Mouse (Mus musculus): Measurements from ENCODE around the gene Gm8947.
"Not testable (repeated sequence)": the region's sequence is repeated elsewhere in the genome, so short reads cannot be mapped to it uniquely, and the experiment has no call there.

Gene Gm8947

GRCm38 (mm10) chr1:151180167-151180566 lies 12.0 kb upstream of the Gm8947 start:
- no peak for DNase-seq (ENCODE audit: low spot score in 2 of 2)

DNA sequence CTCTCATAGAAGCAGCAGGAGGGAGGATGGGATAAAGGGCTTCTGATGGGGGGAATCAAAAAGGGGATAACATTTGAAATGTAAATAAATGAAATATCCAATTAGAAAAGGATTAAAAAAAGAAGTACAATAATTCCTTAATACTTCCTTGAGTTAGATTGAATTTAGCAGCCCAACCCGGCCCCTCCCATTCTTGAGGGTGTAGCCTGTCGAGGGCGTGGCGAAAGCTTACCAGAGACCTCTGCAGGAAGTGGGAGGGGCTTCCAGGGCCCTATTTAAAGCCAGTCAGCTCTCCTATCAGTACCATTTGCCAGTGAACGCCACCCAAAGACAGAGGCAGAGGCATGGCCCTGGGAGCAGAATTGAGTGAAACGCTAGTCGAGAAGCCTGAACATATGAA lies 9.9 kb upstream of the Gm8947 start, which contains the start of gene Gm47985:
TSS of gene Gm47985 (plus strand) at position 272 of the 400 bp plus-strand sequence.
- DNase-seq (ENCODE audit: low spot score in 2 of 2): not testable (repeated sequence)

DNA sequence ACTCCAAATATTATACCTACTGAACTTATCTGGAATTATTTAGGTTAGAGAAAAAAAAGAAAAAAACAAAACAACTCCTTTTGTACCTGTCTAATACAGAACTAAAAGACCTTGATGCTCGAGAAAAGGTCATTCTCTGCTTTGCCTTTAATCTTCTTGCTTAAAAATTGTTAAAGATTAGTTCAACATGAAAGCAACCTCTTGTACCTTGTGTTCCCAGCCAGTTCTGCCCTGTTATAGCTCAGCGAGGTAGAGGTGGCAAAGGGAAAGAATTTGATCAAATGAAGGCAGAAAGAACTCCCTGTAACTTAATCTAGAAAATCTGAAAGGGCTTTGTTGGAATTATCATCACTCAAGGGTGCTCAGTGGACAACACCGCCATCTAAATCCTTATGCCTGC lies 6.0 kb upstream of the Gm8947 start:
- DNase-seq (ENCODE audit: low spot score in 2 of 2): not testable (repeated sequence)

GRCm38 (mm10) chr1:151186879-151187424 lies 5.2 kb upstream of the Gm8947 start:
- not testable (repeated sequence) for DNase-seq (ENCODE audit: low spot score in 2 of 2)

- no peak for DNase-seq (ENCODE audit: low spot score in 2 of 2)
Observed at GRCm38 (mm10) chr1:151188469-151188868, 3.7 kb upstream of the Gm8947 start.

DNA sequence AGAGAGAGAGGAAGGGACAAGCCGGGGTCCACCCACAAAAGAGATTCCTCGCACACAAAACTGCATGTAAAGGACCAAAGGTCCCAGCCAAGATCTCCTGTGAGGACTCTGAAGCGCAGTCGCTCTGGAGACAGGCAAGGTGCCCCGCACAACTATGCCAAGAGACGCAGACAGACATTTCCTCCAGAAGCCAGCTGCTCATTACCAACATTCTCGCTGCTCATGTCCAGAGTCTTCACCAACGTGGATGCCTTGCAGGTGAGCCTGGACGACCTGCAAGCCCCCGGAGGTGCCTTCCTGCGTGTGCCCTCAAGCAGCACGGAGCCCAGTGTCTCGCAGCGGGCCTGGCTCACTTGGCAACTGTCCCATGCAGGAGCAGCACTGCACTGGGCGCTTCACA lies 563 bp downstream of the Gm8947 start:
- DNase-seq (ENCODE audit: low spot score in 2 of 2): not testable (repeated sequence)

DNA sequence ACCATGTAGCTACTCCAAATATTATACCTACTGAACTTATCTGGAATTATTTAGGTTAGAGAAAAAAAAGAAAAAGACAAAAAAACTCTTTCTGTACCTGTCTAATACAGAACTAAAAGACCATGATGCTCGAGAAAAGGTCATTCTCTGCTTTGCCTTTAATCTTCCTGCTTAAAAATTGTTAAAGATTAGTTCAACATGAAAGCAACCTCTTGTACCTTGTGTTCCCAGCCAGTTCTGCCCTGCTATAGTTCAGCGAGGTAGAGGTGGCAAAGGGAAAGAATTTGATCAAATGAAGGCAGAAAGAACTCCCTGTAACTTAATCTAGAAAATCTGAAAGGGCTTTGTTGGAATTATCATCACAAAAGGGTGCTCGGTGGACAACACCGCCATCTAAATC lies 3.8 kb downstream of the Gm8947 start:
- not testable (repeated sequence) for DNase-seq (ENCODE audit: low spot score in 2 of 2)

DNA sequence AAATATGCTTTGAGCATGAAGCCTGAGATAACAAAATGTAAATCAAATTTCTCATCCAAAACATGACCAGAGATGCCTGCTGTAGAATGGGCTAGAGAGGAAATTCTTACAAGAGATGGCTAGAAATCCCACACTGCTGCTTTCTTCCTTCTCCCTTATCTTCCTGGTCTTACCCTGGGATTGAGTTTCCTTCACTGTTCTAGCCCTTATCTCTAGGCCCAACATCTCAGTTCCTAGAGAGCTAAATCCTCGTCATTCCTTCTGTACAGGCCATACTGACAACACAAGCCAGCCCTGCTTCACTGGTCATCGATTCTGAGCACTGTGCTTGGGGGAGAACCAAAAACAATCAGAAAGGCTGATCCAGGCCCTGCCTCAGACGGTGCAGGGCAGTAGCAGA lies 4.5 kb downstream of the Gm8947 start:
- not testable (repeated sequence) for DNase-seq (ENCODE audit: low spot score in 2 of 2)

GRCm38 (mm10) chr1:151198120-151198519 lies 5.9 kb downstream of the Gm8947 start, which contains the start of gene Gm47995:
Gm47995 (plus strand) TSS chr1:151198448.
- DNase-seq (ENCODE audit: low spot score in 2 of 2): not testable (repeated sequence)

DNA sequence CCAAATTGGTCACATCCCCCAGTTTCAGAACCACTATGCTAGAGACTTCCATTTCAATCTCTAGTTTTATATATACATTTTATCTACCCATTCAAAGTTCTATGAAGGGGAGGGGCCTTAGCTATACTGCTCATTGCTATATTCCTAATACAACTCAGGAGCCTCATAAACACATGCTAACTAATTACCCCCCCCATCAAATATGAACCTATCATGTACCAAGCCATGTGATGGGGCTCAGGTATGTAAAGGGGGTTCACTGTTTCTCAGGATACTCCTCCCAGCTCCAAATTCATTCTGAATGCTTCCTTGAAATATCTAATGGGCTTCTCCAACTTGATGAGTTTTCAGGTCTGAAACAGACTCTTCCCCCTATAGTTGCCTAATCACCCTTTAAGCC lies 8.4 kb downstream of the Gm8947 start:
- not testable (repeated sequence) for DNase-seq (ENCODE audit: low spot score in 2 of 2)

DNA sequence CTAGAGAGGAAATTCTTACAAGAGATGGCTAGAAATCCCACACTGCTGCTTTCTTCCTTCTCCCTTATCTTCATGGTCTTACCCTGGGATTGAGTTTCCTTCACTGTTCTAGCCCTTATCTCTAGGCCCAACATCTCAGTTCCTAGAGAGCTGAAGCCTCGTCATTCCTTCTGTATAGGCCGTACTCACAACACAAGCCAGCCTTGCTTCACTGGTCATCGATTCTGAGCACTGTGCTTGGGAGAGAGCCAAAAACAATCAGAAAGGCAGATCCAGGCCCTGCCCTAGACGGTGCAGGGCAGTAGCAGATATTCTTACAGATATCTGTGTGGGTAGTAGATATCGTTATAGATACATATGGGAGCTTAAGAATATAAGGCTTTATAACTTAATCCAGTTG lies 10.6 kb downstream of the Gm8947 start:
- DNase-seq (ENCODE audit: low spot score in 2 of 2): not testable (repeated sequence)

DNA sequence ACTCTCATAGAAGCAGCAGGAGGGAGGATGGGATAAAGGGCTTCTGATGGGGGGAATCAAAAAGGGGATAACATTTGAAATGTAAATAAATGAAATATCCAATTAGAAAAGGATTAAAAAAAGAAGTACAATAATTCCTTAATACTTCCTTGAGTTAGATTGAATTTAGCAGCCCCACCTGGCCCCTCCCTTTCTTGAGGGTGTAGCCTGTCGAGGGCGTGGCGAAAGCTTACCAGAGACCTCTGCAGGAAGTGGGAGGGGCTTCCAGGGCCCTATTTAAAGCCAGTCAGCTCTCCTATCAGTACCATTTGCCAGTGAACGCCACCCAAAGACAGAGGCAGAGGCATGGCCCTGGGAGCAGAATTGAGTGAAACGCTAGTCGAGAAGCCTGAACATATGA lies 11.6 kb downstream of the Gm8947 start, which contains the start of gene 3110040M04Rik:
TSS of gene 3110040M04Rik (plus strand) at position 304 of the 400 bp plus-strand sequence.
- DNase-seq (ENCODE audit: low spot score in 2 of 2): not testable (repeated sequence)

- not testable (repeated sequence) for DNase-seq (ENCODE audit: low spot score in 2 of 2)
Observed at GRCm38 (mm10) chr1:151208493-151208892, 16.3 kb downstream of the Gm8947 start.

DNA sequence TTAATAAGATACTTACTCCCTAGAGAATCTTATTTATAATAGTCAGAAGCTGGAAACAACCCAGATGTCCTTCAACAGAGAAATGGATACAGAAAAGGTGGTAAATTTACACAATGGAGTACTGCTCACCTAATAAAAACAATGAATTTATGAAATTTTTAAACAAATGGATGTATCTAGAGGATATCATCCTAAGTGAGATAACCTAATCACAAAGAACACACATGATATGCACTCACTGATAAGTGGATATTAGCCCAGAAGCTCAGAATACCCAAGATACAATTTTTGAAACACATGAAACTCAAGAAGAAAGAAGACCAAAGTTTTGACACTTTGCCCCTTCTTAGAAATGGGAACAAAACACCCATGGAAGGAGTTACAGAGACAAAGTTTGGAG lies 16.8 kb downstream of the Gm8947 start:
- not testable (repeated sequence) for DNase-seq (ENCODE audit: low spot score in 2 of 2)

DNA sequence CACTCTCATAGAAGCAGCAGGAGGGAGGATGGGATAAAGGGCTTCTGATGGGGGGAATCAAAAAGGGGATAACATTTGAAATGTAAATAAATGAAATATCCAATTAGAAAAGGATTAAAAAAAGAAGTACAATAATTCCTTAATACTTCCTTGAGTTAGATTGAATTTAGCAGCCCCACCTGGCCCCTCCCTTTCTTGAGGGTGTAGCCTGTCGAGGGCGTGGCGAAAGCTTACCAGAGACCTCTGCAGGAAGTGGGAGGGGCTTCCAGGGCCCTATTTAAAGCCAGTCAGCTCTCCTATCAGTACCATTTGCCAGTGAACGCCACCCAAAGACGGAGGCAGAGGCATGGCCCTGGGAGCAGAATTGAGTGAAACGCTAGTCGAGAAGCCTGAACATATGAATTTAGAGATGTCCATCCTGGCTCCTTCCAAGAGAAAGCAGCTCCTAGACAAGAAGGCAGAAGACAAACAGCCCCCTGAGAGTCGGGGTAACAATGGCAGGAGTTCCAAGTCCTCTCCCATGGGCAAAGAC lies 17.7 kb downstream of the Gm8947 start, which contains the start of gene Gm47996:
TSS of gene Gm47996 (plus strand) at position 308 of the 532 bp plus-strand sequence.
- peak; percentile 13 to 24 for DNase-seq (ENCODE audit: low spot score in 2 of 2)

DNA sequence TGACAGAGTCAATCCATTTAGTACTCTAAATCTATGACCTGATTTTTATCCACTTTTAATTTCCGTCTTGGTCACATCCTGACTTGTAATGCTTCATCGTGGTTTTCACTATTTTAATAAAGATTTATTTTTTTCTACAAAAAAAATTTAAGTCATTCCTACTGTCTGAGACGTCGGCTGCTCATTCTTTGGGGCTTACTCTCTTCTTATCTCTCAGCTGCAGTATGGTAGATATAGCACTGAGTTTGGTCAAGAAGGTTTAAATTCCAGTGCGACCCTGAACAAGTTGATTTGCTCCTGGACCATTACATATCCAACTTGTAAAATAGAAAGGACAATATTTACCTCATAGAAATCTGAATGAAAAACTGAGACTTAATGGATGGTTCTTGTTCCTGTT lies 19.5 kb downstream of the Gm8947 start:
- not testable (repeated sequence) for DNase-seq (ENCODE audit: low spot score in 2 of 2)

- no peak for DNase-seq (ENCODE audit: low spot score in 2 of 2)
Observed at GRCm38 (mm10) chr1:151214862-151215261, 22.7 kb downstream of the Gm8947 start.

DNA sequence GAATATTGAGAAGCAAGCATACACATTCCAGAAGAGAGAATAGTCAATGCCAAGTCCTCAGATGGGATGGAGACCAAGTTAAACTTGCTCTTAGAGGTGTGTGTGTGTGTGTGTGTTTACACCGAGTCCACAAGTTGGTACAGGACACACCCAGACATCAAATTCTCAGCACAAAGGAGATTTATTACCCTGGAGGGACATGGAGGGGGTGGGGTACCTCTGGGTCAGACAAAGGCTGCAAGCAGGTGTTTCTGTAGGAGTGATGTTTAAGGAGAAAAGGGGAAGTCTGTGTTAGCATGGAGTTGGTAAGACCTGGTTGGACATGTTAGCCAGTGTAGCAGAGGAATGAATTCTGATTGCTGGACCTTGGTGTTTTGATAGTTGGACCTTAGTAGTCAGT lies 23.8 kb downstream of the Gm8947 start:
- no peak for DNase-seq (ENCODE audit: low spot score in 2 of 2)

- DNase-seq (ENCODE audit: low spot score in 2 of 2): no peak
Observed at GRCm38 (mm10) chr1:151216417-151216816, 24.2 kb downstream of the Gm8947 start.

- no peak for DNase-seq (ENCODE audit: low spot score in 2 of 2)
Observed at GRCm38 (mm10) chr1:151219045-151219444, 26.9 kb downstream of the Gm8947 start.

- DNase-seq (ENCODE audit: low spot score in 2 of 2): no peak
Observed at GRCm38 (mm10) chr1:151220098-151220497, 27.9 kb downstream of the Gm8947 start.

GRCm38 (mm10) chr1:151222561-151223267 lies 30.5 kb downstream of the Gm8947 start:
- no peak for DNase-seq (ENCODE audit: low spot score in 2 of 2)

- DNase-seq (ENCODE audit: low spot score in 2 of 2): no peak
Observed at GRCm38 (mm10) chr1:151223377-151223776, 31.2 kb downstream of the Gm8947 start.

Measured in natural killer cell, adult 2 months (primary cell).